Comparison of ENCODE assay signal across 21 mouse cellular contexts in genomic region chr12:39634337-39634736, GRCm38 (mm10).
DNase-seq lines count a peak whose midpoint lies in the region; TF ChIP-seq lines count a peak whose summit lies in the region.
"Had no signal": no experiment of that assay in that cellular context is flagged by ENCODE, and none has a peak within 500 bp of the region (broad histone marks: within the 10 kb centered on the region; RNA-seq: fewer than 3 reads in every experiment).

No protein-coding gene starts in this region.

- peak overlapping the region; percentile 31; the same call in 1 of the 2 replicates for H3K4me2 ChIP-seq in CH12.LX (ENCODE audit: insufficient read depth, low read depth, poor library complexity, severe bottlenecking)
- H3K4me2 ChIP-seq: embryonic facial prominence, embryonic 13.5 days; embryonic facial prominence, embryonic 15.5 days; forebrain, embryonic 12.5 days had no signal

- H3K27me3 ChIP-seq in CH12.LX (replicated peaks), result no peaks in the 10 kb centered on the region
- H3K27me3 ChIP-seq: embryonic facial prominence, embryonic 13.5 days; embryonic facial prominence, embryonic 15.5 days; forebrain, embryonic 12.5 days had no signal

- no peaks in the 10 kb centered on the region for H3K79me2 ChIP-seq in CH12.LX (replicated peaks; ENCODE audit: control insufficient read depth, extremely low read depth, insufficient read depth, poor library complexity, severe bottlenecking)

- H3K9me3 ChIP-seq in CH12.LX (replicated peaks; ENCODE audit: low read length), result no peaks in the 10 kb centered on the region
- H3K9me3 ChIP-seq: embryonic facial prominence, embryonic 13.5 days; embryonic facial prominence, embryonic 15.5 days; forebrain, embryonic 10.5 days; forebrain, embryonic 12.5 days had no signal

- H3K27ac ChIP-seq in CH12.LX (ENCODE audit: insufficient read depth, low read depth), result no peak overlapping the region
- H3K27ac ChIP-seq: embryonic facial prominence, embryonic 13.5 days; embryonic facial prominence, embryonic 15.5 days; forebrain, embryonic 10.5 days; forebrain, embryonic 12.5 days had no signal

- in situ Hi-C loops in CH12.LX (cut with MboI; ENCODE audit: low pct_ligation_motif_present, low pct_unique_long_range_greater_than_20kb, low sequenced_read_pairs), result no loop called here

- TF ChIP-seq RAD21 in CH12.LX (IDR thresholded peaks at IDR 0.05; ENCODE audit: low read depth, low read length), result no peak

- no peak for TF ChIP-seq CTCF in CH12.LX (conservative IDR thresholded peaks at IDR 0.05 in 1 of 2, IDR thresholded peaks at IDR 0.05 in 1 of 2; ENCODE audit: low read depth in 2 of 2, low read length in 2 of 2)

- H3K36me3 ChIP-seq in CH12.LX (replicated peaks in 1 of 2; ENCODE audit: control insufficient read depth in 1 of 2, insufficient read depth in 1 of 2, low read length in 1 of 2), result no peaks in the 10 kb centered on the region
- H3K36me3 ChIP-seq: embryonic facial prominence, embryonic 13.5 days; embryonic facial prominence, embryonic 15.5 days; forebrain, embryonic 10.5 days; forebrain, embryonic 12.5 days had no signal

- peak; percentile 5 for DNase-seq in embryo, embryonic 11 days
- DNase-seq in embryo, embryonic 9.5 days (ENCODE audit: extremely low spot score), result no peak
- DNase-seq in B cell, adult 2 months, result peak; percentile 2 to 4
- peak; percentile 30 for DNase-seq in CH12.LX (ENCODE audit: extremely low read depth)
- peak; percentile 40 for DNase-seq in mesoderm, embryonic 11.5 days (ENCODE audit: low read depth, low spot score)
- no peak for DNase-seq in urinary bladder, postnatal 25 days (ENCODE audit: low spot score)
- DNase-seq in cerebellum, adult 11 months, result no peak
- DNase-seq in ovary, postnatal 10 days (ENCODE audit: low spot score), result no peak
- DNase-seq: adrenal gland, adult 2 months; adrenal gland, postnatal 10 days; adrenal gland, postnatal 25 days; cerebellum, adult 18-20 months; cerebellum, adult 8-10 months; cerebellum, adult 9-11 months; cerebellum, postnatal 14 days; cerebellum, postnatal 36 days had no signal

- H3K9ac ChIP-seq in CH12.LX (ENCODE audit: insufficient read depth, low read depth), result no peak overlapping the region
- H3K9ac ChIP-seq: embryonic facial prominence, embryonic 13.5 days; embryonic facial prominence, embryonic 15.5 days; forebrain, embryonic 12.5 days had no signal

- no peak for TF ChIP-seq EP300 in CH12.LX (IDR thresholded peaks at IDR 0.05; ENCODE audit: low read length)

- peaks cover 3 to 13% of the 10 kb centered on the region in 2 experiments for H3K4me1 ChIP-seq in CH12.LX (ENCODE audit: control insufficient read depth in 1 of 2, insufficient read depth in 2 of 2)
- H3K4me1 ChIP-seq: embryonic facial prominence, embryonic 13.5 days; embryonic facial prominence, embryonic 15.5 days; forebrain, embryonic 10.5 days; forebrain, embryonic 12.5 days had no signal

- no peak overlapping the region for H3K4me3 ChIP-seq in CH12.LX (replicated peaks in 1 of 3; ENCODE audit: low read depth in 2 of 3, low read length in 2 of 3, poor library complexity in 1 of 3)
- H3K4me3 ChIP-seq: embryonic facial prominence, embryonic 13.5 days; embryonic facial prominence, embryonic 15.5 days; erythroblast, embryonic 14.5 days; forebrain, embryonic 10.5 days; forebrain, embryonic 12.5 days had no signal

- no peak for TF ChIP-seq POLR2A in CH12.LX (IDR thresholded peaks at IDR 0.05; ENCODE audit: low read depth, low read length)

- dilution Hi-C loops in CH12.LX (cut with MboI; ENCODE audit: extremely low pct_ligation_motif_present, extremely low pct_unique_long_range_greater_than_20kb, low sequenced_read_pairs), result no loop called here

TF ChIP-seq in CH12.LX, 34 proteins besides CTCF, POLR2A, EP300 and RAD21:
- TF ChIP-seq IRF4 (IDR thresholded peaks at IDR 0.05; ENCODE audit: low read depth, low read length), result no peak
- no peak for TF ChIP-seq TBP (conservative IDR thresholded peaks at IDR 0.05; ENCODE audit: low read depth, low read length)
- no peak for TF ChIP-seq UBTF (IDR thresholded peaks at IDR 0.05; ENCODE audit: low read depth, low read length)
- TF ChIP-seq ZKSCAN1 (IDR thresholded peaks at IDR 0.05; ENCODE audit: borderline replicate concordance, low read depth, low read length), result no peak
- no peak for TF ChIP-seq RCOR1 (conservative IDR thresholded peaks at IDR 0.05; ENCODE audit: low read depth, low read length)
- no peak for TF ChIP-seq CHD1 (IDR thresholded peaks at IDR 0.05; ENCODE audit: low read depth, low read length)
- no peak for TF ChIP-seq JUN (IDR thresholded peaks at IDR 0.05; ENCODE audit: insufficient read depth, low read depth, low read length)
- no peak for TF ChIP-seq ELF1 (IDR thresholded peaks at IDR 0.05; ENCODE audit: low read depth, low read length)
- no peak for TF ChIP-seq MAZ (IDR thresholded peaks at IDR 0.05; ENCODE audit: low read depth, low read length)
- no peak for TF ChIP-seq ZMIZ1 (IDR thresholded peaks at IDR 0.05; ENCODE audit: low read depth, low read length)
- no peak for TF ChIP-seq TCF12 (IDR thresholded peaks at IDR 0.05; ENCODE audit: low read depth, low read length)
- TF ChIP-seq ZNF384 (IDR thresholded peaks at IDR 0.05; ENCODE audit: low read depth, low read length), result no peak
- TF ChIP-seq MAX (IDR thresholded peaks at IDR 0.05; ENCODE audit: low read length), result no peak
- no peak for TF ChIP-seq ZC3H11A (IDR thresholded peaks at IDR 0.05; ENCODE audit: low read depth, low read length)
- TF ChIP-seq MAFK (IDR thresholded peaks at IDR 0.05; ENCODE audit: insufficient replicate concordance, low read length), result no peak

Comparison
In these comparisons a context has a peak if more than half of its experiments do, and no peak if none do; other contexts are left out.
1. DNase-seq: peak in embryo, embryonic 11 days (single experiment), B cell, adult 2 months (2 of 2), CH12.LX (single experiment) and mesoderm, embryonic 11.5 days (single experiment); none in embryo, embryonic 9.5 days (single experiment), urinary bladder, postnatal 25 days (single experiment), cerebellum, adult 11 months (single experiment) and ovary, postnatal 10 days (single experiment).